11 mouse cellular contexts compared by ENCODE assay signal in genomic region chr4:63391322-63391721, GRCm38 (mm10). TPM values are rescaled to one million over a fixed set of nuclear protein-coding genes. Genes with fewer than 3 reads are reported as not detected.
A peak's percentile ranks its signal among the peaks of the same experiment; 100 is the strongest.
DNase-seq lines count a peak whose midpoint lies in the region; ATAC-seq and TF ChIP-seq lines count a peak whose summit lies in the region.
"Had no signal": no experiment of that assay in that cellular context is flagged by ENCODE, and none has a peak within 500 bp of the region (broad histone marks: within the 10 kb centered on the region; RNA-seq: fewer than 3 reads in every experiment).

No protein-coding gene starts in this region.

- no peaks in the 10 kb centered on the region for H3K27me3 ChIP-seq in limb, embryonic 12.5 days
- H3K27me3 ChIP-seq in limb, embryonic 10.5 days (ENCODE audit: low read depth, poor library complexity, severe bottlenecking) = no peaks in the 10 kb centered on the region

- H3K4me2 ChIP-seq in limb, embryonic 12.5 days = no peak overlapping the region

- no peak for DNase-seq in limb, embryonic 10.5 days (ENCODE audit: low spot score)
- peak; percentile 60 for DNase-seq in CD4-positive helper T cell, adult 2 months (ENCODE audit: low read depth, low spot score)
- DNase-seq in adrenal gland, adult 2 months = no peak
- no peak for DNase-seq in left cerebral cortex, adult 8-10 months (ENCODE audit: low spot score in 2 of 2)
- DNase-seq in left cerebral cortex, adult 2 months (ENCODE audit: extremely low spot score in 1 of 2, low spot score in 2 of 2) = no peak
- DNase-seq: heart, postnatal 36 days had no signal

- 0 out of 2 replicates have a peak overlapping the region, but pooled peaks have one; percentile 7 for H3K27ac ChIP-seq in limb, embryonic 12.5 days
- no peak overlapping the region for H3K27ac ChIP-seq in limb, embryonic 10.5 days
- no peak overlapping the region for H3K27ac ChIP-seq in left cerebral cortex, adult 2 months

- 83% methylated on average over 6 of the region's 6 CpGs for WGBS in limb, embryonic 12.5 days
- 87% methylated on average over 6 of the region's 6 CpGs for WGBS in limb, embryonic 10.5 days

- no peak for TF ChIP-seq CTCF in left cerebral cortex, adult 2 months (IDR thresholded peaks at IDR 0.05)

- ATAC-seq in limb, embryonic 12.5 days (ENCODE audit: insufficient number of reproducible peaks, insufficient read depth, low FRiP score, low TSS enrichment, low read depth) = no peak
- peak; percentile 76 for ATAC-seq in activated CD4-positive, CD25-positive, alpha-beta regulatory T cell, adult 4 months
- peak; percentile 67 for ATAC-seq in megakaryocyte progenitor cell, adult 5-6 weeks (replicated peaks; ENCODE audit: poor library complexity)

- H3K9me3 ChIP-seq in limb, embryonic 12.5 days = no peaks in the 10 kb centered on the region
- H3K9me3 ChIP-seq in limb, embryonic 10.5 days (replicated peaks) = no peaks in the 10 kb centered on the region

- intact Hi-C loops in left cerebral cortex, adult 2 months (cut with DNase I) = no loop called here

- peaks cover 10% of the 10 kb centered on the region for H3K4me1 ChIP-seq in limb, embryonic 12.5 days (replicated peaks)
- peaks cover 23% of the 10 kb centered on the region for H3K4me1 ChIP-seq in limb, embryonic 10.5 days

- peaks cover 78% of the 10 kb centered on the region for H3K36me3 ChIP-seq in limb, embryonic 12.5 days
- H3K36me3 ChIP-seq in limb, embryonic 10.5 days = peaks cover 85% of the 10 kb centered on the region

- no peak overlapping the region for H3K4me3 ChIP-seq in limb, embryonic 12.5 days (replicated peaks)
- H3K4me3 ChIP-seq in limb, embryonic 10.5 days = no peak overlapping the region
- H3K4me3 ChIP-seq in left cerebral cortex, adult 2 months = no peak overlapping the region

- no peak overlapping the region for H3K9ac ChIP-seq in limb, embryonic 12.5 days (replicated peaks)

RNA-seq across cellular contexts. Expression of gene Akna, which starts 11.8 kb away (rescaled TPM):
- 10.0 and 11.3 TPM in 2 replicates for polyA plus RNA-seq in limb, embryonic 12.5 days (2016; fragmentation: Nextera tagmentation; extraction: Ambion mirVana)
- 12.3 and 17.2 TPM in 2 replicates for polyA plus RNA-seq in limb, embryonic 10.5 days (2016; fragmentation: Nextera tagmentation; extraction: Ambion mirVana)
- polyA plus RNA-seq in activated CD4-positive, CD25-positive, alpha-beta regulatory T cell, adult 4 months (2017; shearing (Covaris generic)) = 100 to 1,000 TPM in 1 of 2 experiments, 10 to 100 TPM in 1; 72.4 to 116 TPM
- 20.9 and 26.7 TPM in 2 replicates for total RNA-seq in megakaryocyte progenitor cell, adult 5-6 weeks (2015)
- total RNA-seq in megakaryocyte progenitor cell, adult 5-6 weeks (2017) = 11.8 and 13.7 TPM in 2 replicates
- 1 to 10 TPM; 3.9 to 4.7 TPM for total RNA-seq in adrenal gland, adult 2 months (2021)
- polyA plus RNA-seq in adrenal gland, adult 2 months (2012; rRNA removed) = 5.1 and 5.6 TPM in 2 replicates
- 1 to 10 TPM; 3.6 to 5.3 (median 4.5) TPM for total RNA-seq in left cerebral cortex, adult 8-10 months (2022)
- total RNA-seq in left cerebral cortex, adult 2 months (2021) = 1 to 10 TPM; 3.4 TPM

RNA-seq across cellular contexts. Expression of gene Orm2, which starts 29.1 kb away (rescaled TPM):
- not detected in 2 replicates for polyA plus RNA-seq in limb, embryonic 12.5 days (2016; fragmentation: Nextera tagmentation; extraction: Ambion mirVana)
- not detected in 2 replicates for polyA plus RNA-seq in limb, embryonic 10.5 days (2016; fragmentation: Nextera tagmentation; extraction: Ambion mirVana)
- 1 to 10 TPM in 1 of 2 experiments, not detected in 1; 1.0 TPM for polyA plus RNA-seq in activated CD4-positive, CD25-positive, alpha-beta regulatory T cell, adult 4 months (2017; shearing (Covaris generic))
- not detected in 2 replicates for total RNA-seq in megakaryocyte progenitor cell, adult 5-6 weeks (2015)
- total RNA-seq in megakaryocyte progenitor cell, adult 5-6 weeks (2017) = not detected in 2 replicates
- 1 to 10 TPM; 3.9 to 8.2 TPM for total RNA-seq in adrenal gland, adult 2 months (2021)
- polyA plus RNA-seq in adrenal gland, adult 2 months (2012; rRNA removed) = 0.51 and 1.1 TPM in 2 replicates
- total RNA-seq in left cerebral cortex, adult 8-10 months (2022) = not detected
- not detected for total RNA-seq in left cerebral cortex, adult 2 months (2021)
- total RNA-seq: gastrocnemius, postnatal 4 days; heart, postnatal 36 days had no signal
- polyA plus RNA-seq: limb, embryonic 11.5 days had no signal

RNA-seq across cellular contexts. Expression of gene Orm3, which starts 35.4 kb away (rescaled TPM):
- polyA plus RNA-seq in limb, embryonic 12.5 days (2016; fragmentation: Nextera tagmentation; extraction: Ambion mirVana) = not detected in 2 replicates
- polyA plus RNA-seq in limb, embryonic 10.5 days (2016; fragmentation: Nextera tagmentation; extraction: Ambion mirVana) = not detected in 2 replicates
- polyA plus RNA-seq in activated CD4-positive, CD25-positive, alpha-beta regulatory T cell, adult 4 months (2017; shearing (Covaris generic)) = under 1 TPM in 1 of 2 experiments, not detected in 1; 0.60 TPM
- total RNA-seq in megakaryocyte progenitor cell, adult 5-6 weeks (2015) = not detected in 2 replicates
- total RNA-seq in megakaryocyte progenitor cell, adult 5-6 weeks (2017) = not detected in 2 replicates
- total RNA-seq in adrenal gland, adult 2 months (2021) = 10 to 100 TPM; 11.7 to 12.3 TPM
- polyA plus RNA-seq in adrenal gland, adult 2 months (2012; rRNA removed) = 1.8 and 2.2 TPM in 2 replicates
- total RNA-seq in left cerebral cortex, adult 8-10 months (2022) = not detected
- not detected for total RNA-seq in left cerebral cortex, adult 2 months (2021)
- total RNA-seq: gastrocnemius, postnatal 4 days had no signal
- polyA plus RNA-seq: limb, embryonic 11.5 days had no signal

RNA-seq across cellular contexts. Expression of gene Orm1, which starts 47.0 kb away (rescaled TPM):
- polyA plus RNA-seq in limb, embryonic 12.5 days (2016; fragmentation: Nextera tagmentation; extraction: Ambion mirVana) = not detected in 2 replicates
- polyA plus RNA-seq in limb, embryonic 10.5 days (2016; fragmentation: Nextera tagmentation; extraction: Ambion mirVana) = not detected in 2 replicates
- polyA plus RNA-seq in activated CD4-positive, CD25-positive, alpha-beta regulatory T cell, adult 4 months (2017; shearing (Covaris generic)) = not detected
- total RNA-seq in megakaryocyte progenitor cell, adult 5-6 weeks (2015) = 1.5 and 4.2 TPM in 2 replicates
- 4.7 and 6.6 TPM in 2 replicates for total RNA-seq in megakaryocyte progenitor cell, adult 5-6 weeks (2017)
- 10 to 100 TPM; 38.2 to 61.8 TPM for total RNA-seq in adrenal gland, adult 2 months (2021)
- polyA plus RNA-seq in adrenal gland, adult 2 months (2012; rRNA removed) = 13.8 and 18.0 TPM in 2 replicates
- not detected for total RNA-seq in left cerebral cortex, adult 8-10 months (2022)
- total RNA-seq in left cerebral cortex, adult 2 months (2021) = not detected
- polyA plus RNA-seq: limb, embryonic 11.5 days had no signal

Comparison
In these comparisons a context has a peak if more than half of its experiments do, and no peak if none do; other contexts are left out.
1. RNA of gene Orm2, which starts 29.1 kb away (total RNA-seq): 3.9 to 8.2 TPM in adrenal gland, adult 2 months; not detected in megakaryocyte progenitor cell, adult 5-6 weeks, not detected in left cerebral cortex, adult 8-10 months and not detected in left cerebral cortex, adult 2 months; every median in the first group is over 4 times any median in the second.
2. RNA of gene Orm3, which starts 35.4 kb away (total RNA-seq): 11.7 to 12.3 TPM in adrenal gland, adult 2 months; not detected in megakaryocyte progenitor cell, adult 5-6 weeks, not detected in left cerebral cortex, adult 8-10 months and not detected in left cerebral cortex, adult 2 months; every median in the first group is over 10 times any median in the second.